Mouse (Mus musculus) heart, postnatal 0 days (tissue): Measurements from ENCODE around the gene Fbxl18.

Source experiments
- CTCF ChIP-seq: IDR thresholded peaks from 2 replicates; pipeline ENCODE4 v1.5.1; 2016; ENCODE audit warnings: antibody characterized with exemption, control low read depth, low read depth
- EP300 ChIP-seq: IDR thresholded peaks from 2 replicates; pipeline ENCODE4 v1.6.1; 2016; ENCODE audit warnings: antibody characterized with exemption, low read depth

DNA sequence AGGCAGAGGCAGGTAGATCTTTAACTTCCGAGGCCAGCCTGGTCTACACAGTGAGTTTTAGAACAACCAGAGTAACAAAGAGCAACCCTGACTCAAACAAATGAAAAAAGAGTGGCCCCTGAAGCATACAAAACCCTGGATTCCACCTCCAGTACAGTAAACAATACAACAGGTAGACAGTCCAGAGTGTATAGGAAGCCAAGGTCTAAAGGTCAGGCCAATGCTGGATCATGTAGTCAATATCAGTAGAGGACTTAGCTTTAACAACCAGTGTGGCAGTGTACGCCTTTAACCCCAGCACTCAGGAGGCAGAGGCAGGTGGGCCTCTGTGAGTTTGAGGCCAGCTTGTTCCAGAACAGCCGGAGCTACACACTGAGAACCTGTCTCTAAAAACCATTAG lies 17.1 kb upstream of the Fbxl18 start:
- TF ChIP-seq CTCF (no peak), EP300 (no peak)
